Mouse (Mus musculus): ENCODE measurements around the gene Gm49380. TPM values are rescaled to one million over a fixed set of nuclear protein-coding genes. Genes with fewer than 3 reads are reported as not detected.

Gm49380 gene
- polyA plus RNA-seq, 1 experiment = 0.05 TPM

- TF ChIP-seq USF1 (IDR thresholded peaks at IDR 0.05; ENCODE audit: low read depth) (no peak), CEBPB (IDR thresholded peaks at IDR 0.05; ENCODE audit: low read depth) (no peak), FOSL1 (IDR thresholded peaks at IDR 0.05; ENCODE audit: insufficient read depth, low read length, poor library complexity, severe bottlenecking) (no peak), MYOD1 (IDR thresholded peaks at IDR 0.05; ENCODE audit: control insufficient read depth, insufficient read length, low read depth) (peak; percentile 27), CTCF (IDR thresholded peaks at IDR 0.05; ENCODE audit: control insufficient read depth, insufficient read depth, insufficient read length) (no peak)
- no peaks in the 10 kb centered on the region for H3K27me3 ChIP-seq (ENCODE audit: control insufficient read depth, insufficient read depth, insufficient read length)
- no peaks in the 10 kb centered on the region for H3K79me2 ChIP-seq (ENCODE audit: control insufficient read depth, insufficient read depth)
- H3ac ChIP-seq (ENCODE audit: control insufficient read depth, insufficient read length, low read depth) = peak within 1 kb of the TSS; percentile 33
- peak within 1 kb of the TSS; percentile 39 for H3K4me3 ChIP-seq (ENCODE audit: insufficient read depth, poor library complexity, severe bottlenecking)
- H3K36me3 ChIP-seq (ENCODE audit: control insufficient read depth, insufficient read depth) = no peaks in the 10 kb centered on the region
- no peaks in the 10 kb centered on the region for H3K79me3 ChIP-seq (ENCODE audit: low read depth)
These were observed 21.0 kb upstream of the Gm49380 start, which contains the start of gene Mcam for GRCm38 (mm10) chr9:44134101-44134850. Gene Mcam, plus strand, starts transcription at chr9:44134469.

GRCm38 (mm10) chr9:44133287-44133686 lies 20.0 kb upstream of the Gm49380 start:
- no peak for TF ChIP-seq MYOD1 (IDR thresholded peaks at IDR 0.05; ENCODE audit: control insufficient read depth, insufficient read length, low read depth)
- TF ChIP-seq CTCF (IDR thresholded peaks at IDR 0.05; ENCODE audit: control insufficient read depth, insufficient read depth, insufficient read length) = no peak
- TF ChIP-seq USF1 (IDR thresholded peaks at IDR 0.05; ENCODE audit: low read depth) = no peak
- TF ChIP-seq MAX (IDR thresholded peaks at IDR 0.05) = no peak
- TF ChIP-seq MYOG (IDR thresholded peaks at IDR 0.05; ENCODE audit: control insufficient read depth, extremely low read depth, insufficient read length) = no peak
- TF ChIP-seq CEBPB (IDR thresholded peaks at IDR 0.05; ENCODE audit: low read depth) = no peak
- TF ChIP-seq FOSL1 (IDR thresholded peaks at IDR 0.05; ENCODE audit: insufficient read depth, low read length, poor library complexity, severe bottlenecking) = no peak
- H3K79me2 ChIP-seq (ENCODE audit: control insufficient read depth, insufficient read depth) = no peaks in the 10 kb centered on the region
- H3K4me3 ChIP-seq (ENCODE audit: insufficient read depth, poor library complexity, severe bottlenecking) = no peak overlapping the region
- no peaks in the 10 kb centered on the region for H3K79me3 ChIP-seq (ENCODE audit: low read depth)
- no peaks in the 10 kb centered on the region for H3K36me3 ChIP-seq (ENCODE audit: control insufficient read depth, insufficient read depth)
- no peak overlapping the region for H3ac ChIP-seq (ENCODE audit: control insufficient read depth, insufficient read length, low read depth)
- no peaks in the 10 kb centered on the region for H3K27me3 ChIP-seq (ENCODE audit: control insufficient read depth, insufficient read depth, insufficient read length)

GRCm38 (mm10) chr9:44132200-44132599 lies 18.9 kb upstream of the Gm49380 start:
- Histone ChIP-seq H3K79me2 (ENCODE audit: control insufficient read depth, insufficient read depth) (no peaks in the 10 kb centered on the region), H3K27me3 (ENCODE audit: control insufficient read depth, insufficient read depth, insufficient read length) (no peaks in the 10 kb centered on the region), H3ac (ENCODE audit: control insufficient read depth, insufficient read length, low read depth) (no peak overlapping the region), H3K4me3 (ENCODE audit: insufficient read depth, poor library complexity, severe bottlenecking) (no peak overlapping the region), H3K79me3 (ENCODE audit: low read depth) (no peaks in the 10 kb centered on the region), H3K36me3 (ENCODE audit: control insufficient read depth, insufficient read depth) (no peaks in the 10 kb centered on the region)
- no peak for TF ChIP-seq MAX (IDR thresholded peaks at IDR 0.05)
- TF ChIP-seq USF1 (IDR thresholded peaks at IDR 0.05; ENCODE audit: low read depth) = no peak
- TF ChIP-seq CTCF (IDR thresholded peaks at IDR 0.05; ENCODE audit: control insufficient read depth, insufficient read depth, insufficient read length) = no peak
- TF ChIP-seq CEBPB (IDR thresholded peaks at IDR 0.05; ENCODE audit: low read depth) = no peak
- no peak for TF ChIP-seq MYOG (IDR thresholded peaks at IDR 0.05; ENCODE audit: control insufficient read depth, extremely low read depth, insufficient read length)
- no peak for TF ChIP-seq FOSL1 (IDR thresholded peaks at IDR 0.05; ENCODE audit: insufficient read depth, low read length, poor library complexity, severe bottlenecking)
- no peak for TF ChIP-seq MYOD1 (IDR thresholded peaks at IDR 0.05; ENCODE audit: control insufficient read depth, insufficient read length, low read depth)

- Histone ChIP-seq H3K4me3 (ENCODE audit: insufficient read depth, poor library complexity, severe bottlenecking) (no peak overlapping the region), H3K27me3 (ENCODE audit: control insufficient read depth, insufficient read depth, insufficient read length) (no peaks in the 10 kb centered on the region), H3K36me3 (ENCODE audit: control insufficient read depth, insufficient read depth) (no peaks in the 10 kb centered on the region), H3K79me2 (ENCODE audit: control insufficient read depth, insufficient read depth) (no peaks in the 10 kb centered on the region), H3K79me3 (ENCODE audit: low read depth) (no peaks in the 10 kb centered on the region), H3ac (ENCODE audit: control insufficient read depth, insufficient read length, low read depth) (no peak overlapping the region)
- no peak for TF ChIP-seq MAX (IDR thresholded peaks at IDR 0.05)
These were observed 17.9 kb upstream of the Gm49380 start for GRCm38 (mm10) chr9:44131276-44131590.

- no peak overlapping the region for H3K4me3 ChIP-seq (ENCODE audit: insufficient read depth, poor library complexity, severe bottlenecking)
- H3K27me3 ChIP-seq (ENCODE audit: control insufficient read depth, insufficient read depth, insufficient read length) = no peaks in the 10 kb centered on the region
- H3K36me3 ChIP-seq (ENCODE audit: control insufficient read depth, insufficient read depth) = no peaks in the 10 kb centered on the region
- no peak for TF ChIP-seq MYOD1 (IDR thresholded peaks at IDR 0.05; ENCODE audit: control insufficient read depth, insufficient read length, low read depth)
- TF ChIP-seq CTCF (IDR thresholded peaks at IDR 0.05; ENCODE audit: control insufficient read depth, insufficient read depth, insufficient read length) = no peak
- TF ChIP-seq USF1 (IDR thresholded peaks at IDR 0.05; ENCODE audit: low read depth) = no peak
- TF ChIP-seq MAX (IDR thresholded peaks at IDR 0.05) = no peak
- no peak for TF ChIP-seq MYOG (IDR thresholded peaks at IDR 0.05; ENCODE audit: control insufficient read depth, extremely low read depth, insufficient read length)
- TF ChIP-seq FOSL1 (IDR thresholded peaks at IDR 0.05; ENCODE audit: insufficient read depth, low read length, poor library complexity, severe bottlenecking) = no peak
- no peak for TF ChIP-seq CEBPB (IDR thresholded peaks at IDR 0.05; ENCODE audit: low read depth)
- peak overlapping the region; percentile 47 for H3ac ChIP-seq (ENCODE audit: control insufficient read depth, insufficient read length, low read depth)
- H3K79me3 ChIP-seq (ENCODE audit: low read depth) = no peaks in the 10 kb centered on the region
- no peaks in the 10 kb centered on the region for H3K79me2 ChIP-seq (ENCODE audit: control insufficient read depth, insufficient read depth)
These were observed 17.4 kb upstream of the Gm49380 start for GRCm38 (mm10) chr9:44130581-44131275.

Measured in C2C12 (cell line).